Mouse (Mus musculus): Measurements from ENCODE around the gene Efna2.
"Not testable (repeated sequence)": the region's sequence is repeated elsewhere in the genome, so short reads cannot be mapped to it uniquely, and the experiment has no call there.

DNA sequence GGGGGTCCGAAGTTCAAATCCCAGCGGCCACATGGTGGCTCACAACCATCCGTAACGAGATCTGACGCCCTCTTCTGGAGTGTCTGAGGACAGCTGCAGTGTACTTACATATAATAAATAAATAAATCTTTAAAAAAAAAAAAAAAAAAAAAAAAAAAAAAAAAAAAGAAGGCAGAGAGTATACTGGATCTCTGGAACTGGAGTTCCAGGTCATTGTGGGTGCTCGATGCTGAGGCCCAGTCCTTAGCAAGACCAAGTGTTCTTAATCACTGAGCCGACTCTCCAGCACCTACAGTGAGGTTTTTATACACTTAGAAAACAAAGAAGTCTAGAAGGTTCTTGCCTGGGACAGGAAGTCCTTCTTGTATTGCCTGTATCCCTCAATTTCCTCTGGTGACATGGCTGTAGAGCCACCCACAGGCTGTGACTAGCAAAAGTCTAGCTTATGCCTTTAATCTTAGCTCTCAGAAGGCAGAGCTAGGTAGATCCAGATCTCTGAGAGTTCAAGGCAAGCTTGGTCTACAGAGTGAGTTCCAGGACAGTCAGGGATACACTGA lies 32.3 kb downstream of the Efna2 start:
- not testable (repeated sequence) for TF ChIP-seq CTCF (IDR thresholded peaks at IDR 0.05; ENCODE audit: low read depth, low read length); POLR2A (IDR thresholded peaks at IDR 0.05; ENCODE audit: borderline replicate concordance, low read depth, low read length)
